Mouse (Mus musculus): ENCODE data around the gene Notch2.

Gene Notch2

DNA sequence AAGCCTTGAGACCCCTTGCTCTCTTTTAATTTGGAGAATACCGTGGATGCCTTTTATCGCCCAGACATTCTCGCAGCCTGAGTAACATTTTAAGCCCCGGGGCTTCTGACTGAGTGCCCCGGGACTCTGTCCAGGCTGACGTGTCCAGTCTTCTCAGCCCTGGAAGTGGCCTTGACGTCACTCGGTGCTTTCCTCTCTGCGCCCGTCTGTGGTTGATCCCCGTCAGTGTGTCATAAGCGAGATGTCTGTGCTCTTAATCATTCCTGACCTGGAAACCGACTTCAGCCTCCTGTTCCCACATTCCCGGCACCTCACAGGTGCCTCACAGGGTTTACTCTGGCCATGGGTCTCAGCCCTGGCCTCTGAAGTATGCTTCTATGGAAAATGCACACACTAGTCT is 134.4 kb downstream of the Notch2 start:
- no peak for DNase-seq (ENCODE audit: low read depth, low spot score)

DNA sequence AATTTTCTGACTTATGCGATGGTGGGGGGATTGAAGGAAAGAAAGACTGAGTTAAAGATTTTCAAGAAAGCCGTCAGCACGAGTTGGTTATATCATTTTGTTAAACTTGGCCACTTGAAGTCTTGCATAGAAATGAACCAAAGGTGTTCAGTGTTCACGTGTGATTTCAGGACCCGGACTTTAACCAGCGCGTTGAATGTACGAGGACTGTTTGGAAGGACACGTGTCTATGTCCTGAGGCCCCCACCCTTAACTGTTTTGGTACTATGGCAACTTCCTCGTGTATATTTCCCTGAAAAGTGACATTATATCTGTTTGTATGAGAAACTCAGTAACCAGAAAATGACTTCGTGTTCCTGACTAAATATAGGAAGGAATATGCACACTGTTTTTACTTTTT is 136.6 kb downstream of the Notch2 start:
- no peak for DNase-seq (ENCODE audit: low read depth, low spot score)

DNA sequence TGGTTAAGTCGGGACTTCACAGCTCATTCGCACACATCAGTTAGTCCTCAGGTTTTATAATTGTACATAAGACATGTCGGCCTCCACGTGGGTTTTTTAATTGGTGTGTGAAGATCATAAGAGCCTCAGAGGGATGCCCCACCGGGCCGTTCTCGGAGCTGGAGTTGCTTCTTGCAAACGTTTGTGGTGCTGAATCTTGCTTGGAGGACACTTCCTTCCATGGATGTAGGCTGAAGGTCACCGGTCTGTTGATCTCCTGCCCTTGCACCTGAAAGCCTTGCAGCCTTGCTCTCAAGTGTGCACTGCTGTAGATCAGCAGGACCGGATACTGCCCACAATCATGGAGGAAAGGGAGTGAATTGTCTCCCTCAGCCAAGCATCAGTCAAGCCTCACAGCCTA is 137.7 kb downstream of the Notch2 start:
- DNase-seq (ENCODE audit: low read depth, low spot score), result no peak

DNA sequence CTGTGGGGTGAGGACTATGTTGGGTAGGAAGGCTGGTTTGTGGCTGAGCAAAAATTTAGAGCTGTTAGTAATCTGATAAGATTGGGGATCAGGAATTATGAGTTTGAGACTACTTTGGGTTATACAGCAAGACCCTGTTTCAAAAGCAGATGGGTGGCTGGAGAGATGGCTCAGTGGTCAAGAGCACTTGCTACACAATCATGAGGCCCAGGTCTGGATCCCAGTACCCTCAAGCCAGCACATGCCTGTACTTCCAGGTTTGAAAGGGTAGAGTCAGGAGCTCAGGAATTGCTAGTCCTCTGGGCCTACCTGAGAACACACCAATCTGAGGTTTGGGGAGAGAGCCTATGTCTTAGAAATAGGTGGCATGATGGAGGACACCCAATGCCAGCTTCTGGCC is 140.1 kb downstream of the Notch2 start:
- DNase-seq (ENCODE audit: low read depth, low spot score), result no peak

DNA sequence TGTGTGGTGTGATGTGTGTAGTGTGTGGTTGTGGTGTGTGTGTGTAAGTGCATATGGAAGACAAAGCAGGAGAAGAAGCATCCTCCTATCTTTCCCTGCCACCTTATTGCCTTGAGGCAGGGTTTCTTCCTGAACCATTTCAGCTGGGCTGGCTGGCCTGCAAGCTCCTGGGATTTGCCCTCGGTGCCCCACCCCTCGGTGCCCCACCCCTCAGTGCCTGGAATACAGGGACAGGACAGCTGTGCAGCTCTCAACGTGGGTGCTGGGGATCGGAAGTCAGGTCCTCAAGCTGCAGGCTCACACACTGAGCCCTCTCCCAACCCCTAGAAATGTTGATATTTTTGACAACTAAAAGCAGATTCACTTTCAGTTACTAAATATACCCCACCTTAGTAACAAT is 142.8 kb downstream of the Notch2 start:
- no peak for DNase-seq (ENCODE audit: low read depth, low spot score)

DNA sequence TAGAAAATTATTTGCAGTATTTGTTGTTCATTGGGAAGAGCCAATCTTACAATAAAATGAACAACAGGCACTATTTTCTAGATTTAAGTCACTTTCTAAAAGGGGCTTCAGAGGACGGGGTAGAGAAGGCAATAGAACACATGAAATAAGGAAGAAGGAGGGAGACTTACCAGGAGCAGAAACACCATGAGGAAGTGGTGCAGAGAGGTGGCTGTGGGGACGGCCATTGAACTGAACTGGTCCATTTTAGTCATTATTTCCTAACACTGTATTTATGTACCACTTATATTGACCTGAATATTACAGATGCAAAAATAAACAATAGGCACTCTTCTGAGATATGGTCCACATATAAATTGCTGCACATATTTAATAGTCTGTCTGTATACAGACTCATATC is 143.7 kb downstream of the Notch2 start:
- no peak for DNase-seq (ENCODE audit: low read depth, low spot score)

DNA sequence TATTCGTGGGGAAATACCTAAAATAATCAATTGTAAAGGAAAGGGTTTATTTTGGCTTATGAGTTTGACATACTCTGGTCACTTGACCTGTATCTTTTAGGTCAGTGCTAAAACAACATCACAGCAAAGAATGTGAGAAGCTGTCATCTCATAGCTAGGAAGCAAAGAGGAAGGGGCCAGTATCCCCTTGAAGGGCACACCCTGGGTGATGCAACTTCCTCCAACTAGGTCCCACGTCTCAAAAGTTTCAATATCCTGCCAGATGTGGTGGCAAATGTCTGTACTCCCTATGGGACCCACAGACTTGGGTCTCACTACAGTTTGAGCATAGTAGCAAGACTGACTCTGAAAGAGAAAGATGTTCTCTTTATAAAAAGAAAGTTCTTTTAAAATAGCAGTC is 144.3 kb downstream of the Notch2 start:
- DNase-seq (ENCODE audit: low read depth, low spot score), result no peak

DNA sequence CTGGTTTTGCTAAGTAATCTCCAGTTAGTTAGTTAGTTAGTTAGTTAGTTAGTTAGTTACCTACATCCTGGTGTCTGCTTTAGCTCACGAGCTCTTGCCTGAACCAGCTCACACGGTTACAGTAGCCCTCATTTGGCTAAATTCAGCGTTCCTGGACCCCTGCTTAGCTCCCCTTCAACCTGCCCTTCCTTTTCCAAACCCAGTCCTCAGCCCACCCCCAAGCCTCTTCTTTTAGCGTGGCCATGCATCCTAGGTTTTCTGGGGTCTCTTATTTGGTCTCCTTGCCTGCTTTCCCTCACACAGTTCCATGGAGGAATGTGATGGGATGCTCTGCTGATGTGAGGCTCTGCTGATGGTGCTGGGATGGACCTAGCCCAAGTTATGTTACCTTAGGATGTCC is 145.3 kb downstream of the Notch2 start:
- DNase-seq (ENCODE audit: low read depth, low spot score), result no peak

DNA sequence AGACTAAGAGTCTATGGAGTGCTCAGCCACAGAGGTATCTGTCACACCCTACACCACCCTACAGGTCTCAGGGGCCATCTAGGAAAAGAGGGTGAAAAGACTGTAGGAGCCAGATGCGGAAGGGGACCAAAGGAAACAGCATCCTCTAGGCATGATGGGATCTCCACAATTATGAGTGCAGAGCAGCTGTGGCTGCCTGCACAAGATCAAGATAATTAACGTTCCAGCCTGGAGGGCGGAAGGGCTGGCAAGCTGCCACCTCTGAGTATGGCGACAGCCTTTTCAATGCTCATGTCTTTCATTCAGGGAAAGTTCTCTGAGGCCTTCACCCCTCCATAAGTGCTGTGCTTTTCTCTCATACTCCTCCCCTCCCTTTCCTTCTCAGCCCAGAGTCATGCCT is 146.0 kb downstream of the Notch2 start:
- no peak for DNase-seq (ENCODE audit: low read depth, low spot score)

DNA sequence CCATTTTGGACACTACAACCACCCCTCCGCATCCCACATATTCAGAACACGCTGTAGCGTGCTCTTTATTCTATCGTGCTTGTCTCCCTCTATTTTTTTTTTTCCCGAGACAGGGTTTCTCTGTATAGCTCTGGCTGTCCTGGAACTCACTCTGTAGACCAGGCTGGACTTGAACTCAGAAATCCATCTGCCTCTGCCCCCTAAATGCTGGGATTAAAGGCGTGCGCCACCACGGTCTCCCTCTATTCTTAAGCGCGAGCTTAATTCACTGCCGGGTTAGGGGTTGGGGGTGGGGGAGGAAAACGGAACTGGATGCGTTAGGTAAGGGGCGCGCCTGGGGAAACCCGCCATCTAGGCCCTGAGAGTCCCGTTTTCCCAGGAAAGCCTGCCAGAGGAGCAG is 147.0 kb downstream of the Notch2 start, which contains the start of gene Adam30:
Gene Adam30 (plus strand): TSS at position 301 of the 400 bp plus-strand sequence.
- no peak for DNase-seq (ENCODE audit: low read depth, low spot score)

DNA sequence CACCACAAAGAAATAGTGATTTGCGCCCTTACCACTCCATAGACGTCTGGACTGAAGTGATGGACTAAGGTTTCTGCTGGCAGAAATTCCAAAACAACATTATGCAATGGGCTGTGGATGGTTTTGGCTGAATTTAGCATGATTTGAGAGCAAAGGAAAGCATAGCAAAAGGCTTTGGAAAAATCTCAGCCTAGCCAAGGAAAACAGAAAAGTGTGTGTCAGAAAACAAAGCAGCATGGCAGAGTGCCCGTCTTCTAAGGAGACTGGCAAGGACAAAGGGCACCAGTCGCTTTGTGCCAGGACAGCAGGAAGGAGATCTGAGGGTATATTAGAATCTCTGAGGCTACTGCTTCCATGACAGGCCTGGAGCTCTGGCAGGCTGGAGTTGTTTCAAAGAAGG is 165.0 kb downstream of the Notch2 start:
- no peak for DNase-seq (ENCODE audit: low read depth, low spot score)

DNA sequence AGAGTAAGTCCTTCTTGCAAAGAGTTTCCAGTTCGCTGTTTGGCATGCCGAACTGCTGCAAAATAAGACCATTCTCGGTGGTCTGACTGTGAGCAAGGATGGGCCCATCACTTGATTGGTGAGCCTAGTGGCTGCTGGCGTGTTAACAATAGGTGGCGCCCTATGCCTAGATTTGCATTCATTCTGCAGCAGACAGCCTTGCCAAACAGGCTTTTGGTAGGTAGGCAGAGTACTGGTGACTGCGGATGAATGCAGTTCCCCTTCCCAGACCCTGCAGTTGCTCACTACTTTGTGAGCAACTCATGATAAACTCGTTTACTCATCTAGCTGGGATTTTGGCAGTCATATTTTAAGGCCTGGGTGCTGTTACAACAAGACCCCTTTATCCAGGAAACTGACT is 167.5 kb downstream of the Notch2 start:
- DNase-seq (ENCODE audit: low read depth, low spot score), result peak; percentile 7

DNA sequence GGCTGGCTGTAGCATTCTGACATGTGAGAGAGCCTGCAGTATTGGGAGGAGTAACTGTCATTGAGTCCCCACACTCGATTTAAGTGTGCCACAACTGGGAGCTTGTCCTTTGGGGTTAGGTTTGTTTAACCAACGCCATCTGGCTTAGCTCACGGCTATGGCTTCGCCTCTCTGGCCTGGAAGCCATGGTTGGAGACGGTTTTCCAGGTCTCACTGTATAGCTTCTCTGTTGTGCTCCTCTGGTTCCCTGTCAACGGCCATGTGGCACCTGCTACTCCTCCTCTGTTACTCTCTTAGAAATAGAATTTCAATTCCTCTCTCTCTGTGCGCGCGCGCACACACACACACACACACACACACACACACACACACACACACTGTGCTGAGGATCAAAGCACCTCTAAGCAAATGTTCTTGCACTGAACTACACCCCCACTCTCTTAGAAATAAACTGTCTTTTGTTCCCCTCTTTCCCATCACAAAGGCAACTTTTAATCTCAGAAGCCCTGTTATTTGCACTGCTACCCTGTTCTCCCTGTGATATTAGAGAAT is 171.9 kb downstream of the Notch2 start:
- DNase-seq (ENCODE audit: low read depth, low spot score), result no peak

DNA sequence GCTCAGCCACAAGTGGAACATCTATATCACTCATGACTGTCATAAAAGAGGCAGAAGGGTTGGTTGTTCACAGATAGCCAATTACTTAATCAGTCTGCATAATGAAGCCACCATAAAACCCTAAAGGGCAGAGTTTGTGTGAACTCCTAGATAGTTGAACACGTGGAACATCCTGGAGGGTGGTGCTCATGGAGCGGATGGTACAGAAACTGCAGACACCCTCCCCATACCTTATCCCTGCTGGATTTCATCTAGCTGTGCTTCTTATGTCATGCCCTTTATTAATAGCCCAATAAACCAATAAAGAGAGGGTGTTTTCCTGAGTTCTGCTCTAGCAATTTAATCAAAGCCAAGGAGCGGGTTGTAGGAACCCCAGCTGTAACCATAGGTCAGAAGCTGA is 174.4 kb downstream of the Notch2 start:
- no peak for DNase-seq (ENCODE audit: low read depth, low spot score)

DNA sequence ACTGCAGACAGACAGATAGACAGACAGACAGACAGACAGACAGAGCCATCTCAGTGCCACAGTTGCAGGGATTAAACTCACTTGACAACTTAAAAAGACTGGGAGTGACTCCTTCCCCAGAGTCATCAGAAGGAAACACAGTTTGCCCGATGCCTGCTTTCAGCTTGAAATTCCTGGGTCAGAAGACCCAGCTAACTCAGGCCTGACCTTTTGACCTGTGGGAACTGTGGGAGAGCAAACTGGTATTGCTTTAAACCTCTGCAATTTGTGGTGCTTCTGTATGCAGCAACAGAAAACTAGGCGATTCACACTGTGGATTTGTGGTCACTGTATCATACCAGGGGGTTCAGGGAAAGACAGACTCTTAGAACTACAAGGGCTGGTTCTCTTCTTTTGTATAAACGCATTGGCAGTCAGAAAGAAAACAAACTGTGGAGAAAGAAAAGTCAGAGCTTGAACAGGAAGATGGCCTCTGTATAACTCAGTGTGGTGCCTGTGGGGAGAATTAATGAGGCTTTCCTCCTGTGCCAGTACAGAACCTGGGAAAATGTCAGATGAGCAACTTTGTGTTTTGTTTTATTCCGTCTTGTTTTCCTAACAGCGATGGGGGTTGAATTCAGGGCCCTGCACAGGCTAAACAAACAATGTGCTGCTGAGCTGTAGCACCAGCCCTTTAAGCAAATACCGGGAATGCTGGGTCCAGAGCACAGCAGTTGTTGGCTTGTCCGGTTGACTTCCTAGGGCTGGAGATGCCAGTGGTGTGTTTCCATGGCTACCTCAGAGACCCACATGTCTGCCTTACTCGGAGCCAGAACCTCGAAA is 184.6 kb downstream of the Notch2 start:
- DNase-seq (ENCODE audit: low read depth, low spot score), result no peak

DNA sequence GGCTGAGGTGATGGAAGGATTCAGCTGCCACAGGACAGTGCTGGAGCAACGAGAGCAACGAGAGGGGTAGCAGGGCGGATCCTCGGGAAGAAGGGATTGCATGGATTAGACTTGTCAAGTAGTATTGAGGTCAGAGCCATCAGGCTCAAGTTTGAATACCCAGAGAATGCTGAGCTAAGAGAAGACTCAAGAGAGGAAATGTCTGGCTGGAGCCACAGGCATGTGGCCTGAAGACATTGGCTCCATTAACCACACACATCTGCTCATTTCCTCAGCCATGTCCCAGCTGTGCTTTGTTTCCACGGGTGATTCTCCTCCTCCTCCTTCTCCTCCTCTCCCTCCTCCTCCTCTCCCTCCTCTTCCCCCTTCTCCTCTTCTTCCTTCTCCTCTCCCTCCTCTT is 186.4 kb downstream of the Notch2 start:
- DNase-seq (ENCODE audit: low read depth, low spot score), result no peak
